Mouse (Mus musculus) heart, postnatal 0 days (tissue): ENCODE data around the gene Hist1h2bh.

Experiments used
- CTCF ChIP-seq: IDR thresholded peaks from 2 replicates; pipeline ENCODE4 v1.5.1; 2016; ENCODE audit warnings: antibody characterized with exemption, control low read depth, low read depth
- EP300 ChIP-seq: IDR thresholded peaks from 2 replicates; pipeline ENCODE4 v1.6.1; 2016; ENCODE audit warnings: antibody characterized with exemption, low read depth

DNA sequence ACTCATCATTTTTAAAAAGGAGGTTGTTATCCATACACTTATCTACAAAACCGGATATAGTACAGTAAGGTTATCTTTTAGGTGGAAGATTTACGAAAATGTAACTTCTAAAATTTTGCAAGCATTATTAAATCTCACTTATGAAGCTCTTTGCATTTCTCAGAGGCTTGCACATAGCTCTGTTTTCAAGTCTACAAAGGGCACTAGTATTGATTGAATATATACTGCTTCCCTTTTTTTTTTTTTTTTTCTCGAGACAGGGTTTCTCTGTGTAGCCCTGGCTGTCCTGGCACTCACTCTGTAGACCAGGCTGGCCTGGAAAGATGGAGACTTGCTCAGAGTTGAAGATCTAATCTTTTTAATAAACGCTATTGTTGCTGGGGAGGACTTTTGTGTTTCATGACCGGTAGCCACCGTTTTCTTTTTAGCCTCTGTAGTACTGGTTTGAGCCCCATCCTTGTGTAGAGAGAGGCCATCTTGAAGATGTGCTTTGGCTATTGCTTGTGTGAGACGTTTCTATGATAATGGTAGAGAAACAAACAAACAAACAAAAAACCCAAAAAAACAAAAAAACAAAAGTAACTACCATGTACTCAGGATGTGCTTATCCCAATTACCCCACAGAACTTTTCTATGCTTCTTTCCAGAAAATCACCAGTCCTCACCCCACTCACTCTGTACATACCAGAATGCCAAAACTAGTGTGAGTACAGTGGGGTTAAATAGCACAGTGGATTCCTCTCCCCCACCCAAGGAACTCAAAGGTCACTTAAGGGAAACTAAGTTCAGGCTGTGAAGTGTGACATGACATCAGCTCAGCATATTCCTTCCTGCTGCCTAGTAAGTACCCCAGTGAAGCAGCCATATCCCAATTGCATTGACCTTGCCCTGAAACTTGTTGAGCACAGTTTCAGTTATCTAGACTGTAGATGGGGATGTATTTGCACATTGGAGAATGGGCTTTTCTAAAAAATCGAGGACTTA, 9.0 kb upstream of the Hist1h2bh start:
- TF ChIP-seq CTCF (no peak), EP300 (no peak)
